Mouse (Mus musculus): Measurements from ENCODE around the gene Galnt9.

DNA sequence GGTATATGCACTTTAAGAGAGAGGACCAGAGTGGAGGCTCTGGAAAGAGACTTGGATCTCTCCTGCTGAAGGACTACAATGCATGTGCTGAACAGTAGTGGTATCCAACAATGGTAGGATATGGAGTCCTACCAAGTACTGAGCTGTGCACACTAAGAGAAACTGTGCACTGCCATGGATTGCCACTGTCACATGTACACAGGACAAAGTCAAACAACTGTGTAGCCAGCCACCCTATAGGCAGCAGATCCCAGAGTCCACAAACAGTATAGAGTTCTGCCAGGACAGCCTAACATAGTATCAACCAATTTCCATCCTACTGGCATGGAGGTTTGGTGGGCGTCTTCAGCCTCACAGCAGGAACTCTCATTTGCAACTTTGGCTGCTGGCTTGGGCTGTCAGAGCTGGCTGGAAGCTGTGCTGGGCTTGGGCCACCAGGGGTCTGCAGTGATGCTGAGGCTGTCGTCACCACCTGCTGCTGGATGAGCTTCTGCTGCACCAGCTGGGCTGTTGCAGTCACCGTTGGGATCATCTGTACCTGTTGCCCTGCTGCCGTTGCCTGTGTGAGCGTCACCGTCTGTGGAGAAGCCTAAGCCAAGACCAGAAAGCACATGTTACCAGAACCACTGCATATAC is 121.4 kb downstream of the Galnt9 start:
- TF ChIP-seq CTCF (IDR thresholded peaks at IDR 0.05; ENCODE audit: control insufficient read depth, insufficient read depth, low read length), result no peak
- TF ChIP-seq POLR2A (IDR thresholded peaks at IDR 0.05; ENCODE audit: borderline replicate concordance, control insufficient read depth, low read depth, low read length), result no peak

Measured in bone marrow, adult 2 months (tissue).